Mouse (Mus musculus) thymus, adult 2 months (tissue): ENCODE results near the gene Gpr156.
"Not testable (repeated sequence)": the region's sequence is repeated elsewhere in the genome, so short reads cannot be mapped to it uniquely, and the experiment has no call there.

ENCODE experiments used
- CTCF ChIP-seq: fragments of 200-500 bp; IDR thresholded peaks from 2 replicates; pipeline ENCODE4 v1.5.1; 2012; ENCODE audit warnings: mild to moderate bottlenecking, control low read depth, low read length, moderate library complexity, borderline replicate concordance; ENCODE audit not compliant: control insufficient read depth, poor library complexity, insufficient read depth; ENCODE audit errors: extremely low read depth
- POLR2A ChIP-seq: fragments of 200-500 bp; IDR thresholded peaks from 2 replicates; pipeline ENCODE4 v1.6.1; 2012; ENCODE audit warnings: mild to moderate bottlenecking, low read length, control low read depth, moderate library complexity; ENCODE audit not compliant: control insufficient read depth, poor library complexity, insufficient read depth; ENCODE audit errors: extremely low read depth

GRCm38 (mm10) chr16:38038101-38038500 lies 121.8 kb downstream of the Gpr156 start:
- not testable (repeated sequence) for TF ChIP-seq CTCF, POLR2A
